ENCODE assay signal across 9 mouse cellular contexts in genomic region chr3:51310098-51310497, GRCm38 (mm10). TPM values are rescaled to one million over a fixed set of nuclear protein-coding genes. Genes with fewer than 3 reads are reported as not detected.
DNase-seq lines count a peak whose midpoint lies in the region; ATAC-seq and TF ChIP-seq lines count a peak whose summit lies in the region.
"Had no signal": no experiment of that assay in that cellular context is flagged by ENCODE, and none has a peak within 500 bp of the region (broad histone marks: within the 10 kb centered on the region; RNA-seq: fewer than 3 reads in every experiment).

No protein-coding gene starts in this region.

- no peak for TF ChIP-seq EP300 in lung, postnatal 0 days (IDR thresholded peaks at IDR 0.05)

- no peaks in the 10 kb centered on the region; the same call in 1 of the 2 replicates for H3K4me1 ChIP-seq in lung, postnatal 0 days (ENCODE audit: insufficient read depth, low read depth, low read length)
- H3K4me1 ChIP-seq in embryonic facial prominence, embryonic 14.5 days (ENCODE audit: control insufficient read depth, insufficient read depth, low read length) = no peaks in the 10 kb centered on the region
- peaks cover 18% of the 10 kb centered on the region for H3K4me1 ChIP-seq in limb, embryonic 10.5 days

- no peak overlapping the region for H3K4me3 ChIP-seq in lung, postnatal 0 days (ENCODE audit: low read depth, low read length)
- no peak overlapping the region for H3K4me3 ChIP-seq in embryonic facial prominence, embryonic 14.5 days (ENCODE audit: low read depth, low read length)
- H3K4me3 ChIP-seq in limb, embryonic 10.5 days = no peak overlapping the region

- no peaks in the 10 kb centered on the region for H3K27me3 ChIP-seq in lung, postnatal 0 days (replicated peaks; ENCODE audit: insufficient read depth, low read length)
- H3K27me3 ChIP-seq in embryonic facial prominence, embryonic 14.5 days (replicated peaks; ENCODE audit: control insufficient read depth, insufficient read depth, low read length) = no peaks in the 10 kb centered on the region
- no peaks in the 10 kb centered on the region for H3K27me3 ChIP-seq in limb, embryonic 10.5 days (ENCODE audit: low read depth, poor library complexity, severe bottlenecking)

- no peaks in the 10 kb centered on the region for H3K9me3 ChIP-seq in lung, postnatal 0 days (ENCODE audit: low read length)
- no peaks in the 10 kb centered on the region for H3K9me3 ChIP-seq in embryonic facial prominence, embryonic 14.5 days (ENCODE audit: control insufficient read depth, low read length)
- no peaks in the 10 kb centered on the region for H3K9me3 ChIP-seq in limb, embryonic 10.5 days (replicated peaks)

- ATAC-seq in lung, postnatal 0 days = no peak
- ATAC-seq in embryonic facial prominence, embryonic 14.5 days (ENCODE audit: low read depth) = no peak
- ATAC-seq in erythroblast, adult 5-6 weeks (replicated peaks; ENCODE audit: low FRiP score, poor library complexity, severe bottlenecking) = no peak

- H3K9ac ChIP-seq in lung, postnatal 0 days (replicated peaks; ENCODE audit: low read depth) = no peak overlapping the region
- 0 out of 2 replicates have a peak overlapping the region, but pooled peaks have one; percentile 8 for H3K9ac ChIP-seq in embryonic facial prominence, embryonic 14.5 days (ENCODE audit: low read depth, low read length)

- no peaks in the 10 kb centered on the region for H3K36me3 ChIP-seq in lung, postnatal 0 days (ENCODE audit: insufficient read depth, low read length)
- H3K36me3 ChIP-seq in embryonic facial prominence, embryonic 14.5 days (ENCODE audit: control insufficient read depth, insufficient read depth, low read length) = 0 out of 2 replicates have a peak, but pooled peaks cover 4% of the 10 kb centered on the region
- peaks cover 25% of the 10 kb centered on the region for H3K36me3 ChIP-seq in limb, embryonic 10.5 days

- H3K27ac ChIP-seq in lung, postnatal 0 days (ENCODE audit: low read length) = 0 out of 2 replicates have a peak overlapping the region, but pooled peaks have one; percentile 32
- H3K27ac ChIP-seq in embryonic facial prominence, embryonic 14.5 days (replicated peaks; ENCODE audit: low read depth, low read length) = no peak overlapping the region
- H3K27ac ChIP-seq in limb, embryonic 10.5 days = peak overlapping the region; percentile 61
- H3K27ac ChIP-seq: macrophage had no signal

- no peak for TF ChIP-seq CTCF in lung, postnatal 0 days (IDR thresholded peaks at IDR 0.05)

- 36% methylated on average over 7 of the region's 7 CpGs for WGBS in lung, postnatal 0 days
- WGBS in embryonic facial prominence, embryonic 14.5 days = 33% methylated on average over 7 of the region's 7 CpGs
- 37% methylated on average over 7 of the region's 7 CpGs for WGBS in limb, embryonic 10.5 days

- peak; percentile 19 for DNase-seq in gastrocnemius, postnatal 14 days
- DNase-seq in gastrocnemius, postnatal 10 days = no peak
- DNase-seq in lung, postnatal 0 days (ENCODE audit: low spot score) = peak; percentile 13
- no peak for DNase-seq in lung, postnatal 14 days
- no peak for DNase-seq in embryonic facial prominence, embryonic 14.5 days (ENCODE audit: low spot score)
- no peak for DNase-seq in limb, embryonic 10.5 days (ENCODE audit: low spot score)
- no peak for DNase-seq in MN1 (ENCODE audit: low spot score)

- intact Hi-C loops in gastrocnemius, postnatal 14 days (cut with DNase I; ENCODE audit: low total_unique reads) = no loop called here

- H3K4me2 ChIP-seq in lung, postnatal 0 days (replicated peaks; ENCODE audit: low read depth, low read length) = no peak overlapping the region
- H3K4me2 ChIP-seq in embryonic facial prominence, embryonic 14.5 days (ENCODE audit: low read depth, low read length) = no peak overlapping the region

RNA-seq across cellular contexts. Expression of gene Elf2, which starts 30.4 kb away (rescaled TPM):
- 10 to 100 TPM; 43.5 to 43.6 TPM for total RNA-seq in gastrocnemius, postnatal 14 days (2021)
- total RNA-seq in gastrocnemius, postnatal 10 days (2021) = 10 to 100 TPM; 50.9 to 58.2 TPM
- polyA plus RNA-seq in lung, postnatal 0 days (2015; fragmentation: Nextera tagmentation; extraction: Ambion mirVana) = 55.8 and 62.6 TPM in 2 replicates
- 55.3 and 56.8 TPM in 2 replicates for polyA plus RNA-seq in embryonic facial prominence, embryonic 14.5 days (2014; fragmentation: Nextera tagmentation; extraction: Ambion mirVana)
- 39.8 and 44.3 TPM in 2 replicates for polyA plus RNA-seq in limb, embryonic 10.5 days (2016; fragmentation: Nextera tagmentation; extraction: Ambion mirVana)
- total RNA-seq in erythroblast, adult 5-6 weeks (2015; ENCODE audit: low replicate concordance) = 20.9 and 24.0 TPM in 2 replicates
- total RNA-seq in erythroblast, adult 5-6 weeks (2017; ENCODE audit: low replicate concordance) = 65.4 and 81.5 TPM in 2 replicates

Comparison
In these comparisons a context has a peak if more than half of its experiments do, and no peak if none do; other contexts are left out.
1. DNase-seq: peak in gastrocnemius, postnatal 14 days (single experiment) and lung, postnatal 0 days (single experiment); none in gastrocnemius, postnatal 10 days (single experiment), lung, postnatal 14 days (single experiment), embryonic facial prominence, embryonic 14.5 days (single experiment), limb, embryonic 10.5 days (single experiment) and MN1 (single experiment).